Comparison of ENCODE assay signal across 14 mouse cellular contexts in the genomic region with DNA sequence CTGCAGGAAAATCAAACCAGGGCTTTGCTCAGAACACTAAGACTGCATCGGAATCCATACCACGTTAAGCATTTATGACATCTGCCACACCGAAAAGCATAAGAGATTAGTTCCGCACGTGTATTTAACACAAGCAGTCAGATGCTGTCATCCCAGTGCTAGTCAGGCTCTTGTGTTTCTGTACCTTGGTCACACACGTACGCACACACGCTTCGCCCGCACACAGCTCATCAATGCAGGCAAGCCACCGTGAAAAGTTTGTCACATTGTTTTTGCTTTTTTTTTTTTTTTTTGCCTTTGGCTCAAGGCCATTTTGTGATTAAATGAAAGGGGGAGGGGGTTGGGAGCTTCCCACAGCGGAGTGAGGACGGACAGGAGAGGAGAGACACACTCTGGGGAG.
"Had no signal": no experiment of that assay in that cellular context is flagged by ENCODE, and none has a peak within 500 bp of the region (broad histone marks: within the 10 kb centered on the region; RNA-seq: fewer than 3 reads in every experiment).

No protein-coding gene starts in this region.

- H3K4me2 ChIP-seq: limb, embryonic 12.5 days; midbrain, embryonic 15.5 days; neural tube, embryonic 15.5 days had no signal

- H3K4me3 ChIP-seq: limb, embryonic 12.5 days; midbrain, embryonic 15.5 days; neural tube, embryonic 15.5 days had no signal

- H3K9ac ChIP-seq: limb, embryonic 12.5 days; liver, embryonic 14.5 days; midbrain, embryonic 15.5 days; neural tube, embryonic 15.5 days had no signal

- DNase-seq: kidney, adult 9 months; kidney, postnatal 36 days; layer of hippocampus, adult 9-11 months; layer of hippocampus, postnatal 36 days; lung, adult 18-20 months; right cerebral cortex, postnatal 4 days; spleen, adult 18-20 months; thymus, adult 2 months; thymus, postnatal 25 days had no signal

- ATAC-seq: midbrain, embryonic 15.5 days had no signal

- H3K27ac ChIP-seq: kidney, postnatal 0 days; limb, embryonic 12.5 days; liver, embryonic 14.5 days; midbrain, embryonic 15.5 days; neural tube, embryonic 15.5 days had no signal

- H3K27me3 ChIP-seq: limb, embryonic 12.5 days; neural tube, embryonic 15.5 days had no signal

- H3K36me3 ChIP-seq: limb, embryonic 12.5 days; midbrain, embryonic 15.5 days; neural tube, embryonic 15.5 days had no signal

- H3K9me3 ChIP-seq: limb, embryonic 12.5 days; midbrain, embryonic 15.5 days; neural tube, embryonic 15.5 days had no signal
